Mouse (Mus musculus) cortical plate, adult 2 months (tissue): ENCODE results near the gene Ces3a.

ENCODE experiments used
- CTCF ChIP-seq: fragments of 200-500 bp; IDR thresholded peaks from 2 replicates; pipeline ENCODE4 v1.5.1; 2011; ENCODE audit warnings: mild to moderate bottlenecking, control low read depth, low read length; ENCODE audit not compliant: insufficient read depth; ENCODE audit errors: extremely low read depth
- POLR2A ChIP-seq: fragments of 200-500 bp; IDR thresholded peaks from 2 replicates; pipeline ENCODE4 v1.6.1; 2011; ENCODE audit warnings: mild to moderate bottlenecking, low read length, control low read depth; ENCODE audit not compliant: insufficient read depth; ENCODE audit errors: extremely low read depth

DNA sequence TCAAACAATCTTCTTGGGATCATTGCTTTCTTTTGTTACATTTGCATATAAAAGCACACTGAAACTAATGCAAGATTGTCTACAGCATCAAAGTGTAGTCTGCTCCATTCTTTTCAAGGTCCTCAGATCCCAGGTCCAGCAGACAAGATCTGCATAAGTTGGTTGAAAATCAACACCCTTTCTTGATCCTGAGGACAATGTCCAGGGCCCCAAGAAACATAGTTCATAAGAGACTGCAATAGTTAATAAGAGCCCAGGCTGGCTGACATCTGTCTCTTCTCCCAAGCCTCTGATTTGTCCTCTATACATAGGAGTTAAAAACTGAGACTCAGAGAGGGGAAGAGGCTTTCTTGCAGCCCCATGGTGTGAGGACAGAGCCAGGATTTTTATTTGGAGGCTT is 20.6 kb downstream of the Ces3a start:
- no peak for TF ChIP-seq CTCF
- TF ChIP-seq POLR2A, result no peak
